Comparison of ENCODE assay signal across 10 mouse cellular contexts in the genomic region with DNA sequence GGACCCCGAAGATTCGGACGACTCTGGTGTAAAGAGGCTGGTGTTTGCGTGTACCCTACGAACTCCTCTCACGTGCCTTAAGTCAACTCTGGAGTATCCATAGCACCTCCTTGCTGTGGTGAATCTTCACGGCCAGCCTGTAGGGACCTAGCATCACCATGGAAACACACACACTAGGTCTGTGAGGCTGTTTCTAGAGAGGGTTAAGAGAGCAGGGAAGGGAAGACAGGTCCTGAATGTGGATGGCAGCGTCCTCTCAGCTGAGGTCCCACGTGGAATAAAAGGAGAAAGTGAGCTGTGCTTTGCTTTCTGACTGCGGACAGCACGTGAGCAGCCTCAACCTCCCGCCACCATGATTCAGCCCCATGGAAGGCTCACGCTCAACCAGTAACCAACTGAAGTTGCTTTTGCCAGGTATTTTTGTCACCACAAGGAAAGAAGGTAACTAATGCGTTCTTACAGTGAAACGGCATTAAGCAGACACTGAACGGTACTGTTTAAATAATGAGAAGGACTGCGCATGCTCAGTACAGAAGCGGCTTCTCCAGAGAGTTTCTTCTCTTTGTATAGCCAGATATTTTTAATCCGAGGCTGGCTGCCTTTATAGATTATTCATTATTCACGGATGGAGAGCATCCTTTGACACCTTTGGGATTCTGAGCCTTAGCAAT. TPM values are rescaled to one million over a fixed set of nuclear protein-coding genes. Genes with fewer than 3 reads are reported as not detected.
DNase-seq lines count a peak whose midpoint lies in the region; ATAC-seq and TF ChIP-seq lines count a peak whose summit lies in the region.
"Had no signal": no experiment of that assay in that cellular context is flagged by ENCODE, and none has a peak within 500 bp of the region (broad histone marks: within the 10 kb centered on the region; RNA-seq: fewer than 3 reads in every experiment).

No protein-coding gene starts in this region.

- ATAC-seq in embryonic facial prominence, embryonic 14.5 days (ENCODE audit: low read depth) = no peak
- ATAC-seq in limb, embryonic 13.5 days (ENCODE audit: low FRiP score, low read depth) = no peak
- ATAC-seq in midbrain, embryonic 12.5 days (ENCODE audit: low FRiP score, low read depth) = no peak

- H3K9ac ChIP-seq in embryonic facial prominence, embryonic 14.5 days (ENCODE audit: low read depth, low read length) = no peak overlapping the region
- H3K9ac ChIP-seq in limb, embryonic 13.5 days = no peak overlapping the region
- no peak overlapping the region for H3K9ac ChIP-seq in midbrain, embryonic 12.5 days (replicated peaks)

- TF ChIP-seq CTCF in brain, embryonic 14.5 days (IDR thresholded peaks at IDR 0.05; ENCODE audit: borderline replicate concordance, extremely low read depth, insufficient read depth, insufficient read length) = no peak

- no peaks in the 10 kb centered on the region for H3K36me3 ChIP-seq in embryonic facial prominence, embryonic 14.5 days (ENCODE audit: control insufficient read depth, insufficient read depth, low read length)
- no peaks in the 10 kb centered on the region for H3K36me3 ChIP-seq in embryonic facial prominence, embryonic 10.5 days (replicated peaks)
- no peaks in the 10 kb centered on the region for H3K36me3 ChIP-seq in limb, embryonic 13.5 days
- no peaks in the 10 kb centered on the region for H3K36me3 ChIP-seq in limb, embryonic 10.5 days
- H3K36me3 ChIP-seq in midbrain, embryonic 12.5 days = no peaks in the 10 kb centered on the region

- H3K4me3 ChIP-seq in embryonic facial prominence, embryonic 14.5 days (ENCODE audit: low read depth, low read length) = no peak overlapping the region
- H3K4me3 ChIP-seq in embryonic facial prominence, embryonic 10.5 days = no peak overlapping the region
- no peak overlapping the region for H3K4me3 ChIP-seq in limb, embryonic 13.5 days
- H3K4me3 ChIP-seq in limb, embryonic 10.5 days = no peak overlapping the region
- H3K4me3 ChIP-seq in midbrain, embryonic 12.5 days = peak overlapping the region; percentile 15; the same call in 1 of the 2 replicates
- H3K4me3 ChIP-seq: gastrocnemius, adult 2 months had no signal

- H3K4me2 ChIP-seq in embryonic facial prominence, embryonic 14.5 days (ENCODE audit: low read depth, low read length) = peak overlapping the region; percentile 13; the same call in 1 of the 2 replicates
- peak overlapping the region; percentile 16 for H3K4me2 ChIP-seq in limb, embryonic 13.5 days (replicated peaks)
- H3K4me2 ChIP-seq in midbrain, embryonic 12.5 days (replicated peaks) = peak overlapping the region; percentile 27

- WGBS in embryonic facial prominence, embryonic 14.5 days = 64% methylated on average over 20 of the region's 20 CpGs
- WGBS in embryonic facial prominence, embryonic 10.5 days = 70% methylated on average over 20 of the region's 20 CpGs
- WGBS in limb, embryonic 13.5 days = 68% methylated on average over 20 of the region's 20 CpGs
- 68% methylated on average over 20 of the region's 20 CpGs for WGBS in limb, embryonic 10.5 days
- 60% methylated on average over 20 of the region's 20 CpGs for WGBS in midbrain, embryonic 12.5 days

- no peaks in the 10 kb centered on the region for H3K27me3 ChIP-seq in embryonic facial prominence, embryonic 14.5 days (replicated peaks; ENCODE audit: control insufficient read depth, insufficient read depth, low read length)
- H3K27me3 ChIP-seq in embryonic facial prominence, embryonic 10.5 days (replicated peaks; ENCODE audit: low read depth, poor library complexity, severe bottlenecking) = no peaks in the 10 kb centered on the region
- peaks cover 4% of the 10 kb centered on the region for H3K27me3 ChIP-seq in limb, embryonic 13.5 days
- no peaks in the 10 kb centered on the region for H3K27me3 ChIP-seq in limb, embryonic 10.5 days (ENCODE audit: low read depth, poor library complexity, severe bottlenecking)
- no peaks in the 10 kb centered on the region for H3K27me3 ChIP-seq in midbrain, embryonic 12.5 days

- H3K27ac ChIP-seq in embryonic facial prominence, embryonic 14.5 days (replicated peaks; ENCODE audit: low read depth, low read length) = no peak overlapping the region
- no peak overlapping the region for H3K27ac ChIP-seq in embryonic facial prominence, embryonic 10.5 days (replicated peaks)
- no peak overlapping the region for H3K27ac ChIP-seq in limb, embryonic 13.5 days
- H3K27ac ChIP-seq in limb, embryonic 10.5 days = no peak overlapping the region
- no peak overlapping the region; the same call in 1 of the 2 replicates for H3K27ac ChIP-seq in midbrain, embryonic 12.5 days (replicated peaks)
- H3K27ac ChIP-seq: gastrocnemius, adult 2 months had no signal

- no peaks in the 10 kb centered on the region for H3K4me1 ChIP-seq in embryonic facial prominence, embryonic 14.5 days (ENCODE audit: control insufficient read depth, insufficient read depth, low read length)
- peaks cover 12% of the 10 kb centered on the region for H3K4me1 ChIP-seq in embryonic facial prominence, embryonic 10.5 days
- H3K4me1 ChIP-seq in limb, embryonic 13.5 days = no peaks in the 10 kb centered on the region
- H3K4me1 ChIP-seq in limb, embryonic 10.5 days = no peaks in the 10 kb centered on the region
- peaks cover 6% of the 10 kb centered on the region; the same call in 1 of the 2 replicates for H3K4me1 ChIP-seq in midbrain, embryonic 12.5 days

- no peak for TF ChIP-seq POLR2A in brain, embryonic 14.5 days (IDR thresholded peaks at IDR 0.05; ENCODE audit: borderline replicate concordance, extremely low read depth, insufficient read depth, insufficient read length, poor library complexity, severe bottlenecking)

- DNase-seq in embryonic facial prominence, embryonic 14.5 days (ENCODE audit: low spot score) = no peak
- no peak for DNase-seq in embryonic facial prominence, embryonic 10.5 days (ENCODE audit: low spot score)
- no peak for DNase-seq in limb, embryonic 10.5 days (ENCODE audit: low spot score)
- peak; percentile 57 for DNase-seq in brain, embryonic 14.5 days (ENCODE audit: low read depth)
- no peak for DNase-seq in frontal cortex, postnatal 25 days (ENCODE audit: low spot score in 2 of 2)
- DNase-seq in cerebellum, adult 11 months = no peak
- DNase-seq: gastrocnemius, adult 2 months; kidney, adult 2 months had no signal

- H3K9me3 ChIP-seq in embryonic facial prominence, embryonic 14.5 days (ENCODE audit: control insufficient read depth, low read length) = no peaks in the 10 kb centered on the region
- H3K9me3 ChIP-seq in embryonic facial prominence, embryonic 10.5 days = no peaks in the 10 kb centered on the region
- no peaks in the 10 kb centered on the region for H3K9me3 ChIP-seq in limb, embryonic 13.5 days
- H3K9me3 ChIP-seq in limb, embryonic 10.5 days (replicated peaks) = no peaks in the 10 kb centered on the region
- H3K9me3 ChIP-seq in midbrain, embryonic 12.5 days = no peaks in the 10 kb centered on the region

RNA-seq across cellular contexts. Expression of a gene that starts 18.5 kb away (rescaled TPM):
- 2.3 TPM in 2 replicates for polyA plus RNA-seq in embryonic facial prominence, embryonic 14.5 days (2014; fragmentation: Nextera tagmentation; extraction: Ambion mirVana)
- 2.9 and 3.3 TPM in 2 replicates for polyA plus RNA-seq in embryonic facial prominence, embryonic 10.5 days (2016; fragmentation: Nextera tagmentation; extraction: Ambion mirVana)
- 2.9 and 3.6 TPM in 2 replicates for polyA plus RNA-seq in limb, embryonic 13.5 days (2015; fragmentation: Nextera tagmentation; extraction: Ambion mirVana)
- polyA plus RNA-seq in limb, embryonic 10.5 days (2016; fragmentation: Nextera tagmentation; extraction: Ambion mirVana) = 1.6 and 3.0 TPM in 2 replicates
- polyA plus RNA-seq in brain, embryonic 14.5 days (2012; rRNA removed) = 1.0 and 2.1 TPM in 2 replicates
- polyA plus RNA-seq in midbrain, embryonic 12.5 days (2016; fragmentation: Nextera tagmentation; extraction: Ambion mirVana) = 1.4 and 2.6 TPM in 2 replicates

RNA-seq across cellular contexts. Expression of a gene that starts 26.4 kb away (rescaled TPM):
- 40.4 and 43.8 TPM in 2 replicates for polyA plus RNA-seq in embryonic facial prominence, embryonic 14.5 days (2014; fragmentation: Nextera tagmentation; extraction: Ambion mirVana)
- polyA plus RNA-seq in embryonic facial prominence, embryonic 10.5 days (2016; fragmentation: Nextera tagmentation; extraction: Ambion mirVana) = 63.6 and 66.9 TPM in 2 replicates
- 61.7 and 62.4 TPM in 2 replicates for polyA plus RNA-seq in limb, embryonic 13.5 days (2015; fragmentation: Nextera tagmentation; extraction: Ambion mirVana)
- 67.7 and 68.4 TPM in 2 replicates for polyA plus RNA-seq in limb, embryonic 10.5 days (2016; fragmentation: Nextera tagmentation; extraction: Ambion mirVana)
- 176 and 234 TPM in 2 replicates for polyA plus RNA-seq in brain, embryonic 14.5 days (2012; rRNA removed)
- polyA plus RNA-seq in midbrain, embryonic 12.5 days (2016; fragmentation: Nextera tagmentation; extraction: Ambion mirVana) = 64.3 and 66.9 TPM in 2 replicates

RNA-seq across cellular contexts. Expression of a gene that starts 45.7 kb away (rescaled TPM):
- 2.5 and 2.6 TPM in 2 replicates for polyA plus RNA-seq in embryonic facial prominence, embryonic 14.5 days (2014; fragmentation: Nextera tagmentation; extraction: Ambion mirVana)
- 2.5 and 2.9 TPM in 2 replicates for polyA plus RNA-seq in embryonic facial prominence, embryonic 10.5 days (2016; fragmentation: Nextera tagmentation; extraction: Ambion mirVana)
- 2.3 and 2.4 TPM in 2 replicates for polyA plus RNA-seq in limb, embryonic 13.5 days (2015; fragmentation: Nextera tagmentation; extraction: Ambion mirVana)
- 2.6 and 2.9 TPM in 2 replicates for polyA plus RNA-seq in limb, embryonic 10.5 days (2016; fragmentation: Nextera tagmentation; extraction: Ambion mirVana)
- polyA plus RNA-seq in brain, embryonic 14.5 days (2012; rRNA removed) = 11.0 and 15.7 TPM in 2 replicates
- polyA plus RNA-seq in midbrain, embryonic 12.5 days (2016; fragmentation: Nextera tagmentation; extraction: Ambion mirVana) = 3.4 and 4.3 TPM in 2 replicates
